Mouse (Mus musculus): ENCODE results near the gene 2700081O15Rik.
A peak's percentile ranks its signal among the peaks of the same experiment; 100 is the strongest.

2700081O15Rik gene

DNA sequence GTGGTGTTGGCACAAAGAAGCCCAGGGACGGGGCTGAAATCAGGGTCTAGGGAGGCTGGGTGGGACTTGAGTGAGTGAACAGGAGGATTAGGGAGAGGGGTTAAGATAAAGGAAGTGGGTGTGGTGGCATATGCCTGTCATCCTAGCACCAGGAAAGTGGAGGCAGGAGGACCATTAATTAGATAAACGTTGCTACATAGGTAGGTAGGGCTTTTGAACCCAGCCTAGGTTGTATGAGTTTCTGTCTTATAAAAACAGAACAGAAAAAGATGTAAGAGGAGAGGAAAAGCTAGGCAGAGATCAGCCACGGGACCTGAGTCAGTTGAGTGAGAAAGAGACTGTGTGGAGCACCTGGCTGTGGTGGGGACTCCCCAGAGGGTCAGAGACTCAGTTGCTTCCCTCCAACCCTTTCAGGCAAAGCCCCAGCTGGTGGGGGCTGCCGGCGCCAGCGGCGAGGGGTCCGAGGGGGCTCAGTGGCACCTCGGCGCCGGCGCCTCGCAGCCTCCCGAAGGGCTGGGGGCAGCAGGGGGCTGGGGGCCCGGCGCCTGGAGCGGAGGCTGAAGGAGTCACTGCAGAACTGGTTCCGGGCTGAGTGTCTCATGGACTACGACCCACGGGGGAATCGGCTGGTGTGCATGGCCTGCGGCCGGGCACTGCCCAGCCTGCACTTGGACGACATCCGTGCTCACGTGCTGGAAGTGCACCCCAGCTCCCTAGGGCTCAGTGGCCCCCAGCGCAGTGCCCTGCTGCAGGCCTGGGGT, 3.6 kb downstream of the 2700081O15Rik start:
- DNase-seq (ENCODE audit: low read depth, low spot score) = no peak

DNA sequence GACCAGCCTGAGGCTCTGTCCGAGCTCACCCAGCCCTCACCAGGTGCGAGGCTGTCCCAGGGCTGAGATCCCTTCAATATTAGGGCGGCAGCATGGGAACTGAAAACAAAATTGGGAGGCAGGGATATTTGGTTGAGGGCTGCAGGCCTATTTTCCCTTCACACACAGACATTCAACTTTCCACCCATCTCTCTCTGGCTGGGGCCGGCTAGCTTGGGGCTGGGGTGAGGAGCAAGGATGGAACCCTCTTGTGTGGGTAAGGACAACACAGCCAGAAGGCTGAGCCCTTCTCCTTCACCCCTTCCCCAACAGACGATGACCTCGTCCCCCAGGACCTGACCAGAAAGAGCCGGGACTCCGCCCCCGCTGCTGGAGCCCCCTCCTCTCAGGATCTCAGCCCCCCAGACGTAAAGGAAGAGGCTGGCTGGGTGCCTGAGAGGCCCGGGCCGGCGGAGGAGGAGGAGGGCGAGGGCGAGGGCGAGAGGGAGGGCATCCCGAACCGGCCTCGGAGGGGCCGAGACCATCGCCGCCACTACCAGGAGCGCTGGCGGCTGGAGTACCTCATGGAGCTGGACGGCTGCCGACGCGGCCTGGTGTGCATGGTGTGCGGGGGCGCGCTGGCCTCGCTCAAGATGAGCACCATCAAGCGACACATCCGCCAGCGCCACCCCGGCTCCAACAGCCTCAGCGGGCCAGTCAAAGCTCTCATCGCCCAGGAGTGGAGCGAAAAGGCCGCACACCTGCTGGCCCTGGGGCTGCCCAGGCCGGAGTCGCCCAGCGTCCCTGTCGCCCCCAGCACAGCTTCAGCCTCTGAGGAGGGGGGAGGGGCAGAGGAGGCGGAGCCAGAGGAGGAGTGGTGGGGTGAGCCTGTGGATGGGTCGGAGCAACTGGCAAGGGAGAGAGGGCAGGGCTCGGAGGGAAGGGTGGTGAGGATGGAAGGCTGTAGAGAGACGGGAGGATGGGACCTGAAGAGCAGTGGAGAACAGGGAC, 4.5 kb downstream of the 2700081O15Rik start:
- DNase-seq (ENCODE audit: low read depth, low spot score) = peak; percentile 85

DNA sequence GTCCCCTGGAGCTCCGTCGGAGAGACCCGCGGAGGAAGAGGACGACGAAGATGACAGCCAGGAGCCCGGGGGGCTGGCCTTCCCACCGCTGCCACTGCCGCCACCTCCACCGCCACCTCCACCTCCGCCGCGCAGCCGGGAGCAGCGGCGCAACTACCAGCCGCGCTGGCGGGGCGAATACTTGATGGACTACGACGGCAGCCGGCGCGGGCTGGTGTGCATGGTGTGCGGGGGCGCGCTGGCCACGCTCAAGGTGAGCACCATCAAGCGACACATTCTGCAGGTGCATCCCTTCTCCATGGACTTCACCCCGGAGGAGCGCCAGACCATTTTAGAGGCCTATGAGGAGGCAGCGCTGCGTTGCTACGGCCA, 5.2 kb downstream of the 2700081O15Rik start:
- no peak for DNase-seq (ENCODE audit: low read depth, low spot score)

DNA sequence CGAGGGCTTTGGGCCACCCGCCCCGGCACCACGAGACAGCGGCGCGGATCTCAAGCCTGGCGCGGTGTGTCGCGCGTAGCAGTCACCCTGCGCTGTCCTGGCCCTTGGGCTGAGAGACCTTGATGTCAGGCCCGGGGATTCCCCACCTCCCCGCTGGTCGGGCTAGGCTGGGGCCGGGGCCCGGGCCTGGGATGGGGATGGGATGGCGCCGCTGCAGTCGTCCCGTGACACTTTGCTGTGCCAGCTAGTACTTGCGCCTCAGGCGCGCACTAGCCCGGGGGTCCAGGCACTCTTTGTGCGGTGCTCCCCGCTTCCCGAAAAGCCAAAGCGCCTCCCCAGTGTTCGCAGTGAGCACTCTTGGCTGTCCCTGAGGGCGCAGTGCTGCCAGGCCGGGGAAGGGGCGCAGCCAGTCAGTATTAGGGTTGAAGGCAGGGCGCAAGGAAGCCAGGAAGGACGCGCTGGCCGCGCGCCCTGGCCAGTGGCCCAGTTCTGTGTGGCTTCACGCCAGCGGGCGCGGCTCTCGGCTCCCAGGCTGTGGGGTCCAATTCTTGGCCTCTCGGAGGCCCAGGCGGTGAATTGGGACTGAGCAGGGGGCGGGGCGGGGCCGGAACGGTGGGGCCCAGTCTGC, 5.7 kb downstream of the 2700081O15Rik start:
- peak; percentile 51 for DNase-seq (ENCODE audit: low read depth, low spot score)

- no peak for DNase-seq (ENCODE audit: low read depth, low spot score)
These were observed 6.2 kb downstream of the 2700081O15Rik start for GRCm38 (mm10) chr19:7423656-7424030.

GRCm38 (mm10) chr19:7424131-7424530, 6.7 kb downstream of the 2700081O15Rik start:
- no peak for DNase-seq (ENCODE audit: low read depth, low spot score)

GRCm38 (mm10) chr19:7424590-7425397, 7.4 kb downstream of the 2700081O15Rik start:
- DNase-seq (ENCODE audit: low read depth, low spot score) = no peak

GRCm38 (mm10) chr19:7425398-7425775, 8.0 kb downstream of the 2700081O15Rik start:
- DNase-seq (ENCODE audit: low read depth, low spot score) = no peak

DNA sequence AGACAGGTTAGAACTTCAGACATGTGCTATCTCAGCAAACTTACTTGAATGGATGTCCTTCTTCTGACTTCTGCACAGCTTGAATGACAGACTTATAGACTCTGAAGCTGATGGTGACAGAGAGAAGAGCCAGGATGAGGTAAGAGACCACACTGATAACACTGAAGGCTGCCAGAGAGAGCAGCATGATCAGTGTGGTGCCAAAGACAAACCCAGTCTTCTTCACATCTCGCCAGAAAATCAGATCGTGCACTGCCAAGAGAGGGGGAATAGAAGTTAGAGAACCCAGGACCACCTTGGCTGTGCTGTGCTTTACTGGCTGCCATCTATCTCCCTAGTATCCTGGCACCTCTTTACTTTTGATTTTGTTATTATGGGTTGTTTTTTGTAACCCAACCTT, 17.5 kb downstream of the 2700081O15Rik start:
- no peak for DNase-seq (ENCODE audit: low read depth, low spot score)

DNA sequence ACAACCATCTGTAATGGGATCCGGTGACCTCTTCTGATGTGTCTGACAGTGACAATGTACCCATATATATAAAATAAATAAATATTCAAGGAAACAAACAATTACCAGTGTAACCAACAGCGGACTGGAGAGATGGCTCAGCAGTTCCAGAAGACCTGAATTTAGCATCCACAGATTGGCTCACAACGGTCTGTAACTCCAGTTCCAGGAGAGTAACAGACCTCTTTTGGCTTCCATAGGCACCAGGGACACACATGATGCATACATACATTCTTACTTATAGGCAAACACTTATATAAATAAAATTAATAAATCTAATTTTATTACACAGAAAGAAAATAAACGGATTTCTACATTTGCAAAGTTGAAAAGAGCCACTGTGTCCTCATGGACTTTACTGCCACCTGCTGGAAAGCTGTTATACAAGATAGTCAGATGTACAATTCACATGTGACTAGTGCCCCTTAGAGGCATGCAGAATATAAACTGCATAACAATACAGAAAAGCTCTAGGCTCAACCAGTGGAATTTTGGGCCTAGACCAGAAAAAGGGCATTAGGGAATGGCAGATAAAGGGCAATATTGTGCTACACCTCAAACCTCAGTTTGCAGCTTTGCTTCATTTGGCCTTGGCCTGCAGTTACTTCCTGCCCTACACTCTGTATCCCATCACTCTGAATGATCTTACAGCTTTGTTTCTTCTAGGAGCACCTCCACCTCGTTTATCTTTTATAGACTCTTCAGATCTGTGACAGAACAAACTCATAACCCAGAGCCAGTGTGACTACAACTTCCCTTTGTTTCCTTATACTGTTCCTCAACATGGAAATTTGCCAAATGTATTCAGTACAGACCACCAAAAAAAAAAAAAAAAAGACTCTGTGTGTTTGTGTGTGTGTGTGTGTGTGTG, 18.9 kb downstream of the 2700081O15Rik start:
- peak; percentile 86 for DNase-seq (ENCODE audit: low read depth, low spot score)

GRCm38 (mm10) chr19:7438295-7438694, 20.9 kb downstream of the 2700081O15Rik start:
- no peak for DNase-seq (ENCODE audit: low read depth, low spot score)

DNA sequence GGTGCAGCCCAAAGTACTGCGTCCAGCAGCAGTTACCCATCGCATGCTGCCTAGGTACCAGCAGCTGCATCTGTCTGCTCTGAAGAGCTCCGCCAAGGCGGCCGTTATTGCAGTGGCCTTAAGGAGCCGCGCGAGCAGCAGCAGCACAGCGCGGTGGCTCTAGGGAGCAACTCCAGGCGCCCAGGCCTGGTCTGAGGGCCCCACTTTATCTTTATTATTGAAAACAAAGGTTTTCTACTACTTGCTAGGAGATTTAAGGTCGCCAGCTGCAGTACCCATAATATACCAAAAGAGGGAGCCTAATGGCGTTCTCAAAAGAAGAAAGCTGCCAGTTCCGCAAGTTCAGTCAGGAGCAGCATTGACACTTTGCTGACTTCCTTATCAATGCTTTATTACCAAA, 24.1 kb downstream of the 2700081O15Rik start:
- peak; percentile 86 for DNase-seq (ENCODE audit: low read depth, low spot score)

GRCm38 (mm10) chr19:7445105-7445504, 27.7 kb downstream of the 2700081O15Rik start:
- DNase-seq (ENCODE audit: low read depth, low spot score) = no peak

GRCm38 (mm10) chr19:7445596-7445995, 28.2 kb downstream of the 2700081O15Rik start:
- DNase-seq (ENCODE audit: low read depth, low spot score) = no peak

DNA sequence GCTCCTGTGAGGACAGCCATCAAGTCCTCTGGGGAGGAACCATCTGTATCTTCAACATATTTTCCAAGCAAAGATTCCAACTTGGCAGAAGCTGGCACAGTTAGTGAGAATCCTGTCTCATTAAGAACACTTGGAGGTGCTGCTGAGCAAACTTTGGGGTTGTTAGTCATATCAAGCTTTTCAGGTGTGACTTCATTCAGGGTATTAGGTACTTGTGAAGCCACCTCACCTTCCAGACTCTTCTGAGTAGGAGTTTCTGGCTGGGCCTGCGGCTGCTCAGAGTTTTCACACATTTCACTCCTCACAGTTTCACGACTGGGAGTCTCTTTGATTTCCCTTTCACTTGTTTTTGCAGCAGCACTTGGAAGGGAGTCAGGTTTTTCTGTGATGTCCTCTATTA, 39.4 kb downstream of the 2700081O15Rik start:
- DNase-seq (ENCODE audit: low read depth, low spot score) = no peak

GRCm38 (mm10) chr19:7458901-7459300, 41.5 kb downstream of the 2700081O15Rik start:
- no peak for DNase-seq (ENCODE audit: low read depth, low spot score)

GRCm38 (mm10) chr19:7459370-7459769, 41.9 kb downstream of the 2700081O15Rik start:
- no peak for DNase-seq (ENCODE audit: low read depth, low spot score)

DNA sequence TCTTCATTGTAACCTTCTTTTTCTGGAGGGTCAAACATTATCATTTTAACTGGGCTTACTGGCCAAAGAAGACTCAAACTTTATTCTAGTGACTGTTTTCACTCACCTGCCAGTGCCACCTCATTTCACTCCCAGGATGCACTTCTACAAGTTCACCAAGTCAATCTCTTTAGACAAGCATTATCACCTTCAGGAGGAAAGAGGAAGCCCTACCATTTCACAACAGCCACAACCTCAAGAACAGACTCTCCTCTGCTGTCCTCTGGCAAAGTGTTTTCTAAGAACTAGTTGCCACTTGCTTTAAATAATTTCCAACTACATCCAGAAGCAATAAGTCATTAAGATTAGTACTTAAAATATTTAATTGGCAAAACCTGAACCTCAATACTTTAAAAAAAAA, 50.5 kb downstream of the 2700081O15Rik start:
- no peak for DNase-seq (ENCODE audit: low read depth, low spot score)

GRCm38 (mm10) chr19:7470643-7471042, 53.2 kb downstream of the 2700081O15Rik start:
- DNase-seq (ENCODE audit: low read depth, low spot score) = no peak
